In genomic region chr5:76184286-76185080, GRCm38 (mm10) we compare ENCODE assay signal across 8 mouse cellular contexts. TPM values are rescaled to one million over a fixed set of nuclear protein-coding genes. Genes with fewer than 3 reads are reported as not detected.
DNase-seq lines count a peak whose midpoint lies in the region; ATAC-seq and TF ChIP-seq lines count a peak whose summit lies in the region.

No protein-coding gene starts in this region.

- no peak for TF ChIP-seq POLR2A in brain, embryonic 14.5 days (IDR thresholded peaks at IDR 0.05; ENCODE audit: borderline replicate concordance, extremely low read depth, insufficient read depth, insufficient read length, poor library complexity, severe bottlenecking)

- H3K4me3 ChIP-seq in erythroblast, embryonic 14.5 days (replicated peaks) = peak overlapping the region; percentile 70
- H3K4me3 ChIP-seq in heart, embryonic 13.5 days = peak overlapping the region; percentile 97
- H3K4me3 ChIP-seq in kidney, embryonic 16.5 days (ENCODE audit: low read length) = peak overlapping the region; percentile 88
- H3K4me3 ChIP-seq in liver, embryonic 15.5 days (replicated peaks) = peak overlapping the region; percentile 89
- peak overlapping the region; percentile 93 for H3K4me3 ChIP-seq in neural tube, embryonic 11.5 days (ENCODE audit: low read depth, low read length)
- peak overlapping the region; percentile 91 for H3K4me3 ChIP-seq in stomach, postnatal 0 days (ENCODE audit: low read depth, low read length)

- no peak for TF ChIP-seq EP300 in stomach, postnatal 0 days (optimal IDR thresholded peaks at IDR 0.05)

- H3K4me1 ChIP-seq in erythroblast, embryonic 14.5 days (ENCODE audit: control insufficient read depth) = peaks cover 54% of the 10 kb centered on the region
- peaks cover 60% of the 10 kb centered on the region for H3K4me1 ChIP-seq in heart, embryonic 13.5 days
- peaks cover 37% of the 10 kb centered on the region for H3K4me1 ChIP-seq in kidney, embryonic 16.5 days (ENCODE audit: insufficient read depth, low read length)
- peaks cover 48% of the 10 kb centered on the region for H3K4me1 ChIP-seq in liver, embryonic 15.5 days (replicated peaks)
- H3K4me1 ChIP-seq in neural tube, embryonic 11.5 days (ENCODE audit: control insufficient read depth, insufficient read depth, low read length) = peaks cover 14% of the 10 kb centered on the region
- peaks cover 3% of the 10 kb centered on the region; the same call in 1 of the 2 replicates for H3K4me1 ChIP-seq in stomach, postnatal 0 days (replicated peaks; ENCODE audit: control insufficient read depth, insufficient read depth)

- ATAC-seq in CD4-positive, CD25-positive, alpha-beta regulatory T cell, adult 4 months = peak; percentile 33
- peak; percentile 84 for ATAC-seq in heart, embryonic 13.5 days (ENCODE audit: extremely low read depth, insufficient number of reproducible peaks, low FRiP score, low TSS enrichment)
- ATAC-seq in kidney, embryonic 16.5 days (ENCODE audit: low FRiP score, low TSS enrichment) = peak; percentile 90
- ATAC-seq in liver, embryonic 15.5 days (ENCODE audit: insufficient read depth) = peak; percentile 84
- peak; percentile 92 for ATAC-seq in neural tube, embryonic 11.5 days (ENCODE audit: insufficient read depth, low FRiP score, low TSS enrichment)
- peak; percentile 84 for ATAC-seq in stomach, postnatal 0 days (ENCODE audit: low FRiP score, low TSS enrichment)

- WGBS in heart, embryonic 13.5 days = 3% methylated on average over 37 of the region's 38 CpGs
- WGBS in kidney, embryonic 16.5 days = 4% methylated on average over 38 of the region's 38 CpGs
- WGBS in liver, embryonic 15.5 days (ENCODE audit: insufficient replicate concordance) = 4% methylated on average over 32 of the region's 38 CpGs
- 4% methylated on average over 30 of the region's 38 CpGs for WGBS in neural tube, embryonic 11.5 days
- WGBS in stomach, postnatal 0 days = 4% methylated on average over 30 of the region's 38 CpGs

- H3K9ac ChIP-seq in heart, embryonic 13.5 days = peak overlapping the region; percentile 98
- H3K9ac ChIP-seq in kidney, embryonic 16.5 days (replicated peaks; ENCODE audit: low read length) = peak overlapping the region; percentile 98
- peak overlapping the region; percentile 80 for H3K9ac ChIP-seq in liver, embryonic 15.5 days
- H3K9ac ChIP-seq in neural tube, embryonic 11.5 days (ENCODE audit: low read length) = peak overlapping the region; percentile 96
- peak overlapping the region; percentile 90 for H3K9ac ChIP-seq in stomach, postnatal 0 days (ENCODE audit: low read length)

- peak overlapping the region; percentile 72 for H3K4me2 ChIP-seq in heart, embryonic 13.5 days
- peak overlapping the region; percentile 85 for H3K4me2 ChIP-seq in kidney, embryonic 16.5 days (replicated peaks; ENCODE audit: low read depth, low read length)
- H3K4me2 ChIP-seq in liver, embryonic 15.5 days = peak overlapping the region; percentile 97
- H3K4me2 ChIP-seq in neural tube, embryonic 11.5 days (ENCODE audit: low read depth) = peak overlapping the region; percentile 67
- H3K4me2 ChIP-seq in stomach, postnatal 0 days (replicated peaks; ENCODE audit: low read depth) = peak overlapping the region; percentile 45

- H3K27ac ChIP-seq in heart, embryonic 13.5 days (replicated peaks) = peak overlapping the region; percentile 98
- peak overlapping the region; percentile 96 for H3K27ac ChIP-seq in kidney, embryonic 16.5 days (ENCODE audit: low read length)
- H3K27ac ChIP-seq in liver, embryonic 15.5 days (replicated peaks) = peak overlapping the region; percentile 90
- H3K27ac ChIP-seq in neural tube, embryonic 11.5 days (ENCODE audit: low read depth, low read length) = peak overlapping the region; percentile 96
- H3K27ac ChIP-seq in stomach, postnatal 0 days (replicated peaks) = peak overlapping the region; percentile 98

- peaks cover 24% of the 10 kb centered on the region for H3K36me3 ChIP-seq in erythroblast, embryonic 14.5 days (ENCODE audit: control insufficient read depth)
- H3K36me3 ChIP-seq in heart, embryonic 13.5 days = peaks cover 13% of the 10 kb centered on the region
- no peaks in the 10 kb centered on the region for H3K36me3 ChIP-seq in kidney, embryonic 16.5 days (ENCODE audit: insufficient read depth, low read length)
- no peaks in the 10 kb centered on the region for H3K36me3 ChIP-seq in liver, embryonic 15.5 days (replicated peaks)
- no peaks in the 10 kb centered on the region for H3K36me3 ChIP-seq in neural tube, embryonic 11.5 days (ENCODE audit: control insufficient read depth, insufficient read depth, low read length)
- H3K36me3 ChIP-seq in stomach, postnatal 0 days (ENCODE audit: control insufficient read depth, insufficient read depth, low read length) = no peaks in the 10 kb centered on the region

- no peaks in the 10 kb centered on the region for H3K9me3 ChIP-seq in erythroblast, embryonic 14.5 days (ENCODE audit: control insufficient read depth, low read length)
- H3K9me3 ChIP-seq in heart, embryonic 13.5 days = no peaks in the 10 kb centered on the region
- H3K9me3 ChIP-seq in kidney, embryonic 16.5 days (ENCODE audit: low read length) = no peaks in the 10 kb centered on the region
- H3K9me3 ChIP-seq in liver, embryonic 15.5 days (replicated peaks) = no peaks in the 10 kb centered on the region
- H3K9me3 ChIP-seq in neural tube, embryonic 11.5 days (ENCODE audit: control insufficient read depth, low read length) = no peaks in the 10 kb centered on the region
- no peaks in the 10 kb centered on the region for H3K9me3 ChIP-seq in stomach, postnatal 0 days (ENCODE audit: control insufficient read depth, low read length)

- no peak for TF ChIP-seq CTCF in brain, embryonic 14.5 days (IDR thresholded peaks at IDR 0.05; ENCODE audit: borderline replicate concordance, extremely low read depth, insufficient read depth, insufficient read length)
- TF ChIP-seq CTCF in stomach, postnatal 0 days (IDR thresholded peaks at IDR 0.05; ENCODE audit: low read depth) = no peak

- peak; percentile 88 for DNase-seq in brain, embryonic 14.5 days (ENCODE audit: low read depth)
- peak; percentile 88 for DNase-seq in neural tube, embryonic 11.5 days (ENCODE audit: low spot score)
- peak; percentile 78 for DNase-seq in stomach, postnatal 0 days (ENCODE audit: low spot score)

- H3K27me3 ChIP-seq in erythroblast, embryonic 14.5 days (ENCODE audit: control insufficient read depth) = peaks cover 4% of the 10 kb centered on the region
- H3K27me3 ChIP-seq in heart, embryonic 13.5 days (replicated peaks) = no peaks in the 10 kb centered on the region
- no peaks in the 10 kb centered on the region for H3K27me3 ChIP-seq in kidney, embryonic 16.5 days (ENCODE audit: insufficient read depth, low read length)
- H3K27me3 ChIP-seq in liver, embryonic 15.5 days = peaks cover 11% of the 10 kb centered on the region; the same call in 1 of the 2 replicates
- H3K27me3 ChIP-seq in neural tube, embryonic 11.5 days (ENCODE audit: control insufficient read depth, insufficient read depth, low read length) = no peaks in the 10 kb centered on the region
- H3K27me3 ChIP-seq in stomach, postnatal 0 days (ENCODE audit: control insufficient read depth, insufficient read depth, low read length) = no peaks in the 10 kb centered on the region

RNA-seq across cellular contexts. Expression of gene Tmem165, which starts 0.8 kb away (rescaled TPM):
- polyA plus RNA-seq in CD4-positive, CD25-positive, alpha-beta regulatory T cell, adult 4 months (2017; shearing (Covaris generic)) = 10 to 100 TPM; 11.3 to 14.3 TPM
- 63.6 and 73.5 TPM in 2 replicates for polyA plus RNA-seq in brain, embryonic 14.5 days (2012; rRNA removed)
- polyA plus RNA-seq in erythroblast, embryonic 14.5 days (2012) = 4.0 and 4.6 TPM in 2 replicates
- polyA plus RNA-seq in heart, embryonic 13.5 days (2015; fragmentation: Nextera tagmentation; extraction: Ambion mirVana) = 68.8 and 72.7 TPM in 2 replicates
- 87.3 and 87.6 TPM in 2 replicates for polyA plus RNA-seq in kidney, embryonic 16.5 days (2015; fragmentation: Nextera tagmentation; extraction: Ambion mirVana)
- polyA plus RNA-seq in liver, embryonic 15.5 days (2015; fragmentation: Nextera tagmentation; extraction: Ambion mirVana) = 26.2 and 27.4 TPM in 2 replicates
- polyA plus RNA-seq in neural tube, embryonic 11.5 days (2014; fragmentation: Nextera tagmentation; extraction: Ambion mirVana) = 88.0 and 101 TPM in 2 replicates
- 72.3 and 74.3 TPM in 2 replicates for polyA plus RNA-seq in stomach, postnatal 0 days (2015; fragmentation: Nextera tagmentation; extraction: Ambion mirVana)

RNA-seq across cellular contexts. Expression of gene Srd5a3, which starts 44.4 kb away (rescaled TPM):
- polyA plus RNA-seq in CD4-positive, CD25-positive, alpha-beta regulatory T cell, adult 4 months (2017; shearing (Covaris generic)) = 10 to 100 TPM; 31.0 to 32.4 TPM
- 13.6 and 14.2 TPM in 2 replicates for polyA plus RNA-seq in brain, embryonic 14.5 days (2012; rRNA removed)
- polyA plus RNA-seq in erythroblast, embryonic 14.5 days (2012) = 4.1 and 4.6 TPM in 2 replicates
- polyA plus RNA-seq in heart, embryonic 13.5 days (2015; fragmentation: Nextera tagmentation; extraction: Ambion mirVana) = 25.9 and 27.7 TPM in 2 replicates
- 42.8 and 44.5 TPM in 2 replicates for polyA plus RNA-seq in kidney, embryonic 16.5 days (2015; fragmentation: Nextera tagmentation; extraction: Ambion mirVana)
- polyA plus RNA-seq in liver, embryonic 15.5 days (2015; fragmentation: Nextera tagmentation; extraction: Ambion mirVana) = 13.6 and 14.7 TPM in 2 replicates
- 17.7 and 19.8 TPM in 2 replicates for polyA plus RNA-seq in neural tube, embryonic 11.5 days (2014; fragmentation: Nextera tagmentation; extraction: Ambion mirVana)
- 28.4 and 29.5 TPM in 2 replicates for polyA plus RNA-seq in stomach, postnatal 0 days (2015; fragmentation: Nextera tagmentation; extraction: Ambion mirVana)

Comparison
In these comparisons a context has a peak if more than half of its experiments do, and no peak if none do; other contexts are left out.
1. Peak in every context shown above with its lines: DNase-seq, ATAC-seq, H3K4me3 ChIP-seq and H3K27ac ChIP-seq.
2. ATAC-seq: peak in every context shown above with its lines; median percentile 92 in neural tube, embryonic 11.5 days; 90 in kidney, embryonic 16.5 days; 84 in heart, embryonic 13.5 days; 84 in liver, embryonic 15.5 days; 84 in stomach, postnatal 0 days; 33 in CD4-positive, CD25-positive, alpha-beta regulatory T cell, adult 4 months.
3. H3K4me2 ChIP-seq: peak in every context shown above with its lines; median percentile 97 in liver, embryonic 15.5 days; 85 in kidney, embryonic 16.5 days; 72 in heart, embryonic 13.5 days; 67 in neural tube, embryonic 11.5 days; 45 in stomach, postnatal 0 days.